Mouse (Mus musculus) hindbrain, embryonic 15.5 days (tissue): ENCODE measurements at regions not wholly inside any gene's neighbourhood (a gene's known extent, or its start where the extent isn't known, plus 50 kb on each side); places are given as distances from the start of the nearest gene placed in this dataset.

Experiments
- ATAC-seq: fragments of 200-750 bp; cut with Nextera tagmentation; 2 replicates; pipeline ENCODE4 v1.8.0; 2017; ENCODE audit warnings: low read depth, moderate number of reproducible peaks, moderate TSS enrichment; ENCODE audit not compliant: low FRiP score
- H3K27ac ChIP-seq: fragments of 300-500 bp; sonication (generic); replicated peaks from 2 replicates; pipeline ENCODE4 v1.5.1; 2015; ENCODE audit warnings: mild to moderate bottlenecking, inconsistent platforms
- H3K27me3 ChIP-seq: fragments of 300-500 bp; sonication (generic); 2 replicates; pipeline ENCODE4 v1.6.1; 2015; ENCODE audit warnings: control low read depth, inconsistent platforms
- H3K36me3 ChIP-seq: fragments of 300-500 bp; sonication (generic); 2 replicates; pipeline ENCODE4 v1.6.1; 2015; ENCODE audit warnings: control low read depth, inconsistent platforms
- H3K4me1 ChIP-seq: fragments of 300-500 bp; sonication (generic); replicated peaks from 2 replicates; pipeline ENCODE4 v1.6.1; 2015; ENCODE audit warnings: control low read depth, inconsistent platforms
- H3K4me2 ChIP-seq: fragments of 300-500 bp; sonication (generic); 2 replicates; pipeline ENCODE4 v1.6.1; 2015; ENCODE audit warnings: moderate library complexity, mild to moderate bottlenecking, inconsistent platforms
- H3K4me3 ChIP-seq: fragments of 300-500 bp; sonication (generic); 2 replicates; pipeline ENCODE4 v1.5.1; 2015; ENCODE audit warnings: mild to moderate bottlenecking, inconsistent platforms
- H3K9ac ChIP-seq: fragments of 300-500 bp; sonication (generic); 2 replicates; pipeline ENCODE4 v1.6.1; 2015; ENCODE audit warnings: inconsistent platforms
- H3K9me3 ChIP-seq: fragments of 300-500 bp; sonication (generic); 2 replicates; pipeline ENCODE4 v1.6.1; 2016; ENCODE audit warnings: control low read depth, inconsistent platforms
- WGBS: fragments of 180-500 bp; shearing (Covaris S2); methylation state at CpG from one replicate; pipeline ENCODE4 v1.1.7; 2015; 5-methylcytosine and 5-hydroxymethylcytosine counted together

GRCm38 (mm10) chr17:88214746-88215145 is 149.7 kb upstream of the Fbxo11 start:
- Histone ChIP-seq H3K36me3 (no peaks in the 10 kb centered on the region), H3K9me3 (no peaks in the 10 kb centered on the region), H3K9ac (no peak overlapping the region), H3K27ac (no peak overlapping the region), H3K4me2 (no peak overlapping the region), H3K4me3 (no peak overlapping the region), H3K27me3 (no peaks in the 10 kb centered on the region), H3K4me1 (no peaks in the 10 kb centered on the region)
- WGBS: 87% methylated on average over 9 of the region's 9 CpGs
- no peak for ATAC-seq

- ATAC-seq: no peak
- H3K4me3 ChIP-seq: no peak overlapping the region
- H3K9me3 ChIP-seq: no peaks in the 10 kb centered on the region
- H3K4me1 ChIP-seq: no peaks in the 10 kb centered on the region
- H3K27ac ChIP-seq: no peak overlapping the region
- H3K27me3 ChIP-seq: no peaks in the 10 kb centered on the region
- WGBS: 82% methylated on average over 5 of the region's 5 CpGs
- H3K36me3 ChIP-seq: no peaks in the 10 kb centered on the region
- H3K9ac ChIP-seq: no peak overlapping the region
- H3K4me2 ChIP-seq: no peak overlapping the region
Measured at GRCm38 (mm10) chr17:88222379-88222955, 157.4 kb upstream of the Fbxo11 start.

GRCm38 (mm10) chr17:88240476-88240875 is 175.4 kb upstream of the Fbxo11 start:
- Histone ChIP-seq H3K4me3 (no peak overlapping the region), H3K9me3 (no peaks in the 10 kb centered on the region), H3K27me3 (no peaks in the 10 kb centered on the region), H3K9ac (no peak overlapping the region), H3K27ac (no peak overlapping the region), H3K36me3 (no peaks in the 10 kb centered on the region), H3K4me2 (no peak overlapping the region), H3K4me1 (no peaks in the 10 kb centered on the region)
- WGBS: 83% methylated on average over 8 of the region's 8 CpGs
- ATAC-seq: no peak

- H3K27ac ChIP-seq: no peak overlapping the region
- no peaks in the 10 kb centered on the region for H3K27me3 ChIP-seq
- ATAC-seq: no peak
- no peak overlapping the region for H3K9ac ChIP-seq
- no peaks in the 10 kb centered on the region for H3K9me3 ChIP-seq
- H3K4me3 ChIP-seq: no peak overlapping the region
- no peaks in the 10 kb centered on the region for H3K36me3 ChIP-seq
- WGBS: 72% methylated on average over 5 of the region's 5 CpGs
- H3K4me1 ChIP-seq: peaks cover 6% of the 10 kb centered on the region; the same call in 1 of the 2 replicates
- H3K4me2 ChIP-seq: no peak overlapping the region
Measured at GRCm38 (mm10) chr17:88248625-88249024, 183.5 kb upstream of the Fbxo11 start.

GRCm38 (mm10) chr17:88251949-88252521 is 186.9 kb upstream of the Fbxo11 start:
- peak; percentile 66 for ATAC-seq
- Histone ChIP-seq H3K27ac (no peak overlapping the region), H3K4me1 (peaks cover 7% of the 10 kb centered on the region), H3K4me3 (no peak overlapping the region; the same call in 1 of the 2 replicates), H3K9me3 (no peaks in the 10 kb centered on the region), H3K27me3 (no peaks in the 10 kb centered on the region), H3K4me2 (peak overlapping the region; percentile 51), H3K9ac (no peak overlapping the region; the same call in 1 of the 2 replicates), H3K36me3 (no peaks in the 10 kb centered on the region)
- WGBS: 18% methylated on average over 17 of the region's 17 CpGs

- Histone ChIP-seq H3K27ac (peak overlapping the region; percentile 95), H3K4me1 (peaks cover 13% of the 10 kb centered on the region), H3K36me3 (no peaks in the 10 kb centered on the region), H3K4me3 (peak overlapping the region; percentile 57), H3K27me3 (no peaks in the 10 kb centered on the region), H3K4me2 (peak overlapping the region; percentile 86), H3K9ac (peak overlapping the region; percentile 90), H3K9me3 (no peaks in the 10 kb centered on the region)
- 0% methylated on average over 40 of the region's 40 CpGs for WGBS
- ATAC-seq: peak; percentile 83
Measured at GRCm38 (mm10) chr17:88255744-88256598, 184.5 kb upstream of the Foxn2 start.

- peak; percentile 72 for ATAC-seq
- H3K27me3 ChIP-seq: no peaks in the 10 kb centered on the region
- H3K4me3 ChIP-seq: peak overlapping the region; percentile 57
- WGBS: 2% methylated on average over 18 of the region's 18 CpGs
- no peaks in the 10 kb centered on the region for H3K36me3 ChIP-seq
- peak overlapping the region; percentile 86 for H3K4me2 ChIP-seq
- peaks cover 7% of the 10 kb centered on the region for H3K4me1 ChIP-seq
- no peaks in the 10 kb centered on the region for H3K9me3 ChIP-seq
- H3K27ac ChIP-seq: peak overlapping the region; percentile 95
- peak overlapping the region; percentile 90 for H3K9ac ChIP-seq
Measured at GRCm38 (mm10) chr17:88256599-88257544, 183.6 kb upstream of the Foxn2 start.

- Histone ChIP-seq H3K4me2 (no peak overlapping the region), H3K27ac (no peak overlapping the region), H3K9me3 (no peaks in the 10 kb centered on the region), H3K9ac (no peak overlapping the region), H3K27me3 (no peaks in the 10 kb centered on the region), H3K4me1 (peaks cover 7% of the 10 kb centered on the region), H3K36me3 (no peaks in the 10 kb centered on the region), H3K4me3 (no peak overlapping the region)
- WGBS: 79% methylated on average over 11 of the region's 11 CpGs
- ATAC-seq: no peak
Measured at GRCm38 (mm10) chr17:88258361-88258796, 182.1 kb upstream of the Foxn2 start.

GRCm38 (mm10) chr17:88260176-88260575 is 180.3 kb upstream of the Foxn2 start:
- H3K4me3 ChIP-seq: no peak overlapping the region
- H3K27me3 ChIP-seq: no peaks in the 10 kb centered on the region
- 88% methylated on average over 7 of the region's 7 CpGs for WGBS
- ATAC-seq: no peak
- no peak overlapping the region for H3K9ac ChIP-seq
- H3K36me3 ChIP-seq: no peaks in the 10 kb centered on the region
- H3K9me3 ChIP-seq: no peaks in the 10 kb centered on the region
- peaks cover 7% of the 10 kb centered on the region for H3K4me1 ChIP-seq
- no peak overlapping the region for H3K27ac ChIP-seq
- H3K4me2 ChIP-seq: no peak overlapping the region

- H3K4me1 ChIP-seq: peaks cover 7% of the 10 kb centered on the region
- no peak overlapping the region for H3K4me3 ChIP-seq
- H3K9ac ChIP-seq: no peak overlapping the region
- no peaks in the 10 kb centered on the region for H3K27me3 ChIP-seq
- no peak for ATAC-seq
- H3K27ac ChIP-seq: no peak overlapping the region
- H3K9me3 ChIP-seq: no peaks in the 10 kb centered on the region
- H3K4me2 ChIP-seq: no peak overlapping the region
- WGBS: 36% methylated on average over 6 of the region's 6 CpGs
- H3K36me3 ChIP-seq: no peaks in the 10 kb centered on the region
Measured at GRCm38 (mm10) chr17:88260826-88261225, 179.7 kb upstream of the Foxn2 start.

- no peak overlapping the region for H3K27ac ChIP-seq
- peaks cover 7% of the 10 kb centered on the region for H3K4me1 ChIP-seq
- no peaks in the 10 kb centered on the region for H3K27me3 ChIP-seq
- H3K9ac ChIP-seq: no peak overlapping the region
- no peak overlapping the region for H3K4me2 ChIP-seq
- no peaks in the 10 kb centered on the region for H3K36me3 ChIP-seq
- ATAC-seq: no peak
- 34% methylated on average over 8 of the region's 8 CpGs for WGBS
- H3K9me3 ChIP-seq: no peaks in the 10 kb centered on the region
- H3K4me3 ChIP-seq: no peak overlapping the region
Measured at GRCm38 (mm10) chr17:88261556-88261955, 179.0 kb upstream of the Foxn2 start.
